Mouse (Mus musculus) R1 (cell line): ENCODE data around the gene Stk19.

Experiments
- DNase-seq: peaks from one replicate; pipeline ENCODE4 v3.0.0-alpha.2; 2018; ENCODE audit warnings: low read depth, low spot score

Stk19 gene

DNA sequence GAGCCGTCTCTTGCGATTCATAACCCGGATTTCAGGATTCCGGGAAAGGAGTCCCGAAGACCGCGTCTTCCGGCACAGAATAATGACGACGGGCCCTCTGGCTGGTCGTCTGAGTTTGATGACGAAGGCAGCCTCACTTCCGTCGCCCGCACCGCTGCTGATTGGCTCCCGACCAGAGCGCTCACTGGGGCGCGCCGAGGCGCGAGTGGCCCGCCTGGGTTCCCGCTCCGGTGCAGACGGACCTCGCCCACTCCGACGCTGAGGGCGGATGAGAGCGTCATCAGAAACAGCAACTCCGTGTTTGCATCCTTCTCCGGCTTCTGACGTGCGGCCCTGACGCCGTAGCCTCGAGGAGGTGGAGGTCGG lies at the start of gene Stk19, which contains the start of gene Dxo:
Gene Stk19 (minus strand): TSS at position 90 of the 366 bp plus-strand sequence.
Gene Dxo (plus strand): TSS at position 164 of the 366 bp plus-strand sequence.
- peak; percentile 98 for DNase-seq

DNA sequence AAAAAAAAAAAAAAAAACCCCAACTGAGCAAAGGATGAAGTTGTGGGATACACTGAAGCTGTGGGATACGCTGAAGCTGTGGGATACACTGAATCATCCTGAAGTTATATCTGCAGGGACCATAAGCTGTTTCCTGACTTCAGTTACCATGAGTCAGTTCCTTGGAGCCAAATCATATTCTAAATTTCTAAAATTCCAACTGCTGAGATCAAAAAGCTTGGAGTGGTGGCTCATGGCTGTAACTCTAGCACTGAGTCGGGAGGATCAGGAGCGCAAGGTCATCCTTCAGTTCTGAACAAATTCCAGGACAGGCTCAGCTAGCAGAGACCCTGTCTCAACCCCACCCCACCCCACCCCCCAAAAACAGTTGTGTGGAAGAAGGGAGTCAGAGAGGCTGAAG lies 48.9 kb upstream of the Stk19 start:
- DNase-seq = no peak

DNA sequence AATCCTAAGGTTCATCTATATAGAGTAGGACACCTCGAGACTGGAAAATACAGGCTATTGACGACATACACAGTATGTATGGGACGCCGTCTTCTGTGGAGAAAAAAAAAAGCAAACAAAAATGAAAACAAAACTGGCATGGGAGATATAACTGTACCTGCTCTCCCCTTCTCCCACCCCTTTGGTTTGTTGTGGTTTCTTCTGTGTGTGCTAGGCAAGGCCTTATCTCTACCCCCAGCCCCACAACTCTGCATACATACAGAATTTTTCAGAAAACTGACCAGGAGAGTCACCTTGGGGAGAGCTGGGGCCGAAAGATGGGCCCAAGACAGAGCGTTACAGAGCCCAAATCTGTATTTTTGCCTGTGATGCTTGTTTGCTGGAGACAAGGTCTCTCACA lies 48.0 kb upstream of the Stk19 start:
- DNase-seq = no peak

DNA sequence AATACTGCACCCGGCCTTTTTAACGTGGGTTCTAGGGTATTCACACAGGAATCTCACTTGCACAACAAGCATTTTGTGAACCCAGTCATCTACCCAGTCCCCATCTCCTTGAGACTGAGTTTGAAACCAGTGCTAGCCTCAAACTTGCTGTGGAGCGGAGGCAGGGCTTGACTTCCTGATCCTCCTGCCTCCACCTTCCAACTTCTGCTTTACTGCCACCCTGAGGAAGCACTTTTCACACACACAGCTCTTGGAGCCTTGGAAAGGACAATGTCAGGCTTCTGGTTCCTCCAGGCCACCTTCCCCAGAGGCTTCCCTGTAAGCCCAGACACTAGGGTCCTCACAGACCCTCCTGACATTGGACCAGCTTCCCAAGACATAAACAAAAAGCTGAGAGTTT lies 46.6 kb upstream of the Stk19 start:
- DNase-seq = no peak

DNA sequence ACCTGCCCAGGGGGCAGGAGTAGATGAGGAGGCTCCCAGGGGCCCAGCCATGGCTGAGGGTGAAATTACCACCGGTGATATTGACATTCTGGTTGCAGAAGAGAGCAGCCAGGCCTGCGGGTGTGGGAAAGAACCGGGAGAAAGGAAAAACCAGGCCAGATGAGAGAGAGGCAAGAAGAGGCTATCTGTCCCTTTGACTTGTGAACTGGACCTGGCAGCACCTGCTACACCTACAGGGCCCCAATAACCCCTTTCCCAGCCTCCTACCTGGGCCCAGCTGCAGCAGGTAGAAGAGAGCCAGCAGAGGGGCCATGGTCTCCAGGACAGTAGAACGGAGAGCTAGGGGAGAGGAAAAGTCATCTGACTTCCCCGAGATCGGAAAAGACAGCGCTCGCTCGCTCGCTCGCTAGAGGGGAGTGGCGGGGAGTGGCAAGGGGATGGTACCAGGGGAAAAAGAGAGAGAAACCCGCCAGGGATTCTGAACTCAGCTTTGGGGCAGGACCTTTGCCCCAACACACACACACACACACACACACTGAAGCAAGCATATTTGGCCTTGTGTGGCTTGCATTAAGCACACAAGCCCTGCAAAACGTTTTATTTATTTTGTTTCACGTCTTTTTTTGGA lies 45.1 kb upstream of the Stk19 start, which contains the start of gene Gm20547:
Gene Gm20547 (minus strand): TSS at position 360 of the 628 bp plus-strand sequence.
- DNase-seq = peak; percentile 31

DNA sequence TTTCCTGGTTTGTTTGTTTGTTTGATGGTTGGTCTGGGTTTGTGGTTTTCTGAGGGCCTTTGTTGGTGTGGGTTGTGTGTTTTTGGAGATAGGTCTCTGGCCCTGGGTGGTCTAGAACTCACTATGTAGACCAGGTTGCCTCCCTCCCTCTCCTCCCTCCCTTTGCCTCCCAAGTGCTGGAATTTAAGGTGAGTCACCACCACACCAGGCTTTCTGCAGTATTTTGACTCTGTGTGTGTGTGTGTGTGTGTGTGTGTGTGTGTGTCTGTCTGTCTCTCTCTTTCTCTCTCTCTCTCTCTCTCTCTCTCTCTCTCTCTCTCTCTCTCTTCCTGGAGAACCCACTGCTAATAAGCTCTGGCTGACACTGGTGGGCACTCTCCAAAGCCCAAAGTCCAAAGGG lies 44.4 kb upstream of the Stk19 start:
- no peak for DNase-seq

DNA sequence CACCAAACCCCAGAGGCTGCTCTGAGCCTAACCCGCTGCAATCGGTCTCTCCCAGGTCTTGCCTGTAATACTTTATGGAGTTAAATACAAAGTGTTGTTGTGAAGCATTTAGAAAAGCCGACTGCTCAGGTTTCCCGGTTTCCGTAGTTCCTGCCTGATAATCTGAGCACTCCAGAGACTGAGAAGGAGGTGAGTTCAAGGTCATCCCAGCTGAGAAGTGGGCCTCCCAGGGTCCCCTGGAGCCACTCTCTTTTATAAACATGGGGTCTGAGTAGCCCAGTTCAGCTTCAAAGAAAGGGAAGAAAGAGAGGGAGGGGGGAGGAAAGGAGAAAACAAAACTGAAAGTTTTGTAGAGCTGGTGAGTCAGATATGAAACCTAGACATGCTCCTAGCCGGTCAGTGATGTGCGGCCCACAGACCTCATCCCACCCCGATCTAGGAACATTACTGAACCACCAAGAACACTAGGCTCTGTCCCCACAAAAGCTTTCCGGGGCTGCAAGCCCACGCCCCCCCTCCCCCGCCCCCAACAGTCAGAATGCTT lies 42.7 kb upstream of the Stk19 start, which contains the start of gene Zbtb12:
Gene Zbtb12 (plus strand): TSS at position 148 of the 544 bp plus-strand sequence.
- peak; percentile 25 for DNase-seq

DNA sequence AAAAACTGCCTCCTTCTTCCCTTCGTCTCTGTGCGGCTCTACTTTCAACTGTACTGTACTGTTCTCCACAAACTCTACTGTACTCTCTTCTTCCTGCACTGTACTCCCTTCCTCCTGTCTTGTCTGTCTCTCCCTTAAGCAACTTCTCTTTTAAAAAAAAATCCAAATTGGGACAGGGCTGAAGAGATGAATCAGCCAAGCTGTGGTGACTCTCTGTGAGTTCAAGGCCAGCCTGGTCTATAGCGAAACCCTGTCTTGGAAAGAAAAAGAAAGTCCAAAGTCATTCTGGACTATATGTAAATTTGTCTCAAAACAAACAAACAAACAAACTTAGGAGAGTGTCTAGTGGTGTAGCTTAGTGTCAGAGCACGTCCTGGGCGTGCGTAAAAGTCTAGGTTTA lies 37.6 kb upstream of the Stk19 start:
- no peak for DNase-seq

DNA sequence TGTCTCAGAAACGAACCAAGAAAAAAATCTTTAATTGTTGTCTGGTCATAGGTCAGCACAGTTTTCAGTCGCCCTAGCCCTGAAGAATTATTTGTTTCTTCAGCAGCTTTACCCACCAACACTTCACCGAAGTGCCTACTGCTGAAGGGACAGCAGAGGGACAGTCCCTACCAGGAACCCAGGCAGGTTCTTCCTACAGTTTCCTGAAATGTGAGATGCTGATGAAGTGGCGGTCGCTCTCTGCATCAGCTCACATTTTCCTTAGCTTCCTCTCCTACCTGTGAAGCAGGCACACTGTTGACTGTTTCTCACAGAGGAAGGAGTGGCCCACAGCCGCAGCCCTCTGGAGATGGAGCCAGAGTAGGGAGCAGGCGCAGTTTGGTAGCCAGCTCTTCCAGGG lies 29.2 kb upstream of the Stk19 start:
- DNase-seq = no peak

DNA sequence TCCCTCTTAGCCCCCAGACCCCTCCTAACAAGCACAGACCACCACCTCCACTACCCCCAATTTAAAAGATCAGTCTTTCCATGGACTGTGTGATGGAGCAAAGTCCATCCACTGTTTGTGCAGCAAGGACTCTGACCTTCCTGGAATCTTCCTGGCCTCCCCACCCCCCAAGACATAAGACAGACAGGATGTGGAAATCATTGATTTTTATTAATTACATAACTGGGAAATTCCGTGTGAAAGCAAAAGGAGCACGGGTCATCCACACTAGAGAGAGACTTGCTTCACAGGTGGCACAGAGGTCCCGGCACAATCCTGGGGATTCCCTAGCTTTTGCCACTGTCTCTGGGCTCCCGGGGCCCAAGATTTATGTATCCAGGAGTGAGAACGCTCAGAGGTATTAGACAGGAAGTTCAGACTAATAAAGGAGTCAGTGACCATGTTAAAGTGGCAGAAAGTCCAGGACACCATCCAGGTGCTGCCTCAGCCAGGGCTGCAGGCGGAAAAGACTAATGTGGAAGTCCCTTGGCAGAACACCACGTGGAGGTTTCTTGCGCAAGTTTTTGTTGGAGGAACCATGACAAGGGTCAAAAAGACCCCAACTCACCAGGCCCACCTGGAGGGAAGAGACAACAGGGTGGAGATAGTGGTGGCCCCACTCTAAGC lies 25.8 kb upstream of the Stk19 start, which contains the start of gene Cfb:
Gene Cfb (minus strand): TSS at position 103 of the 666 bp plus-strand sequence.
- DNase-seq = no peak

DNA sequence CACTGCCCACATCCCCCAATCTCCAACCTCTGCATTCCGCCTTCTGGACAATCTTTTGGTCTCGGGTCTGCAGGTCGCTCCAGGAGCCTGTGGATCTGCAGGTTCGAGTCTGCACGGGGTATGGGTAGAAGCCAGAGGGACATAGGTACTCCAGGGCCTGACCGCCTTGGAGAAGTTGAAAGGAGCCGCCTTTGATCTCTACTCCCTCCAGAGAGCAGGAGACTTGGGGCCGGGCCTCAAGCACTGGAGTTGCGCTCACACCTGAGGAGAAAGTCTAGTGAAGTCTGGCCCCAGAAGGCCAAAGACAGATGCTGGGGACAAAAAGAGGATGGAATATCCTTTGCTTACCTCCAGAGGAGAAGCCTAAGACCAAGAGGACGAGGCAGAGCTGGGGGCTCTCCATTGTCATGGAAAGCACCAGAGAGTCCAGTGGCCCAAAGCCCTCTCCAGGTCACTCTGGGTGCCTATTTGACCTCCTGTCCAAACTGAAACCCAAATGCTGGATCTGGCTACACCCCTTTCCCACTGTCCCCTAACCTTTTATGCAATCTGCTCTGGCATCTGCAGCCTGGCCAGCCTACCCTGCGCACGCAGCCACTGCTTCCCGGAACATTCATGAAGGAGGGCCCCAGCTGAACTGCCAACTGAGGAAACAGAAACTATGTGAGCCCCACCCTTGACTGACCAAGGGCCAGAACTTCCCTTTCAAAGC lies 25.1 kb upstream of the Stk19 start:
- DNase-seq = no peak

DNA sequence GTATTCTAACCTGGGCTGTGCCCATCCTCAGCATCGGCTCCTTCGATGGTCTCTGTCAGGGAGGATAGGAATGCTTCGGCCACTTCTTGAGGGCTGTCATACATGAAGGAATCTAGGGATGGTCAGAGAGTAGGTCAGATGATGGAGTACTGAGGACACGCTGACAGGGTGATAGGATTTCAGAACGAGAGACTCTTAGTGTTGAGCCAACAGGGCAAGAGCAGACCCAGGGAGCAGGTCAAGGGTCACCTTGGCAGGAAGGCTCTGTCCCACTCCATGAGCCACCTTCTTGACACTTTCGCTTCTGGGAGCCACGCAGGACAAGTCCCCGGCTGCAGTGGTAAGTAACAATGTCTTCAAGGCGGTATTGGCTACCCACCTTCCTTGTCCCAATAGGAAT lies 23.8 kb upstream of the Stk19 start:
- no peak for DNase-seq

DNA sequence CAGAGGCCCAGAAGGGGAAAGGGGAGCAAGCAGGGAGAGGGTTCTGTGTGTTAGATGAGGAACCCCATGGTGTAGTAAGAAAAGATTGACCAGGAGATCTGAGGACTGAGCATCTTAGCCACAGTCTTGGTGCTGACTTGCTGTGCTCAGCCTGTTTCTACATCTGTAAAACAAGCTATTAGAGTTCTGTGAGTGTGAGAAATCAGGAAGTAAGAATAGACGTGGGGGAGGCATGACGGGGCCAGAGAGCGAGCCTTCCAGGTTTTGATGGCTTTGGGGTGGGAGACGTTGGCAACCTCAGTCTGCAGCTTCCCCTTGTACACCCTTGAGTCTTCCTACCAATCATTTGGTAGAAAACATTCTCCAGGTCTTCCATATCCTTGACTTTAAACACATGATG lies 21.9 kb upstream of the Stk19 start:
- DNase-seq = no peak

DNA sequence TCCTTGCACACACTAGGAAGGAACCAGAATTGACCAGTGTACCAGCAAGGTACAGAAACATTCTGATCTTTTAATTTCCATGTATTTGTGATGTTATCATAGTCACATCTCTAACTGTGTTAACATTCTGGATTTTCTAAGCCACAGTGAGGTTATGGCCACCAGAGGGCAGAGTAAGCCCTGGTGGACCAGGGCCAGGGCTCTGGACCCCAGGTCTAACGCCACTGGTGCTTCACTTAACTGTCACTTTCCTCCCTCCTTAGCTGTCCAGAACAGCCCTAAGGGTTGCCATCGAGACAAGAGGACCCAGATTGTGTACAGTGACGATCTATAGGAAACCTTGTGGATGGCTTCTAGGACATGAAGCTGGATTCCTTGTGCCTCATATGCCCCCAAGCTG lies 19.1 kb upstream of the Stk19 start:
- peak; percentile 25 for DNase-seq

DNA sequence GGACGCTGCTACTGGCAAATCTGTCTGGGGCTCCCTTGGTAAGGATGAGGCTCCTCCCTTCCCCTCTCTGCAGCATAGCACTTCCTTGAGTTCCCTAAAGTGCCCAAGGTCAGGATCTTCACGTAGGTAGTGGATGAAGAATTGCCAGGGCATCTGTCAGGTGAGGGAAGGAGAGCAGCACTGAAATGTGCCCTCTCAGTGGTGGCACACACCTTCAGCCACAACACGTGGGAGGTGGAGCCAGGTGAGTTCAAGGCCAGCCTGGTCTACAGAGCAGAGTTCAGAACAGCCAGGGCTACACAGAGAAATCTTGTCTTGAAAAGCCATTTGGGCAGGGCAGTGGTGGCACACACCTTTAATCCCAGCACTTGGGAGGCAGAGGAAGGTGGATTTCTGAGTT lies 18.0 kb upstream of the Stk19 start:
- no peak for DNase-seq

DNA sequence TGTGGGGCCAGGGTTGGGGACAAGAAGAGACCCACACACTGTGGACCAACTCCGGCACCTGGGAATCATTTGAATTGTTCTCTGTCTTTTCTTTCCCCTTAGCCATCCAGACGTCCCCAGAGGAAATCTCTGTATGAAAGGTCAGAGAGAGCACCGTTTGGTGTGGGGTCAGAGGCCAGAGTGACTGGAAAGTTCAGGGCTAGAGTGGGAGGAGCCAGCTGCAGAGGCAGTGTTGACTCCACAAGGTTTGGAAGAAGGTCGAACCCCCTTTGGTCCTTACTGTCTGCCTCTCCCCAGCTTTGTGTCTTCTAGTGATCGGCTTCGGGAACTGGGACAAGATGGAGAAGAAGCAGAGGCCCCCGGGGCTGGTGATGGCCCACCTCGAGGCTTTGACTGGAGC lies 16.8 kb upstream of the Stk19 start:
- no peak for DNase-seq

DNA sequence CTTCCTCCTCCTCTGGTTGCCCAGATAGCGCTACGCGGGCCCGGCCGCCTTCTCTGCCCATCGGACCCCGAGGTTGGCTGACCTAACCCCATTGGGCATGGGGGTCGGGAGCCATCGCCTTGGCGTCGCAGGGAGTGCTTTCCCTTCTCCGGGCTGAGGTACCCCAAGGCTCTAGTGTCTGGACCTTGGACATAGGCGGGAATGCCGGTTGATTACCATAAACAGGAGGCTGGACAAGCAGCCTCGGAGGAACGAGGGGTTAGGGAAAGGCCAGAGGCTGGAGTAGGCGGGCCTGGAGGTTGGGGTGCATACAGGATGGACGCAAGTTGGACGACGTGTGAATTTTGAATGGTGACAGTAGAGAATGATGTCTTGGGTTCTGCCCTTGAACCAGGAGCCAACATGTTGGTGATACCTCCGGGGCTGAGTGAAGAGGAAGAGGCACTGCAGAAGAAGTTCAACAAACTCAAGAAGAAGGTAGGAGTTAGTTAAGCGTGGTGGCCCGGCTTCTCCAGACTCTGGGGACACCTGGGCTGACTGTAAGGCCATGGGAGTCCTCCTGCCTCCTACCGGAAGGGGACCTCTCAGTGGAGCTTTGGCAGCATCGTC lies 13.9 kb upstream of the Stk19 start:
- no peak for DNase-seq

DNA sequence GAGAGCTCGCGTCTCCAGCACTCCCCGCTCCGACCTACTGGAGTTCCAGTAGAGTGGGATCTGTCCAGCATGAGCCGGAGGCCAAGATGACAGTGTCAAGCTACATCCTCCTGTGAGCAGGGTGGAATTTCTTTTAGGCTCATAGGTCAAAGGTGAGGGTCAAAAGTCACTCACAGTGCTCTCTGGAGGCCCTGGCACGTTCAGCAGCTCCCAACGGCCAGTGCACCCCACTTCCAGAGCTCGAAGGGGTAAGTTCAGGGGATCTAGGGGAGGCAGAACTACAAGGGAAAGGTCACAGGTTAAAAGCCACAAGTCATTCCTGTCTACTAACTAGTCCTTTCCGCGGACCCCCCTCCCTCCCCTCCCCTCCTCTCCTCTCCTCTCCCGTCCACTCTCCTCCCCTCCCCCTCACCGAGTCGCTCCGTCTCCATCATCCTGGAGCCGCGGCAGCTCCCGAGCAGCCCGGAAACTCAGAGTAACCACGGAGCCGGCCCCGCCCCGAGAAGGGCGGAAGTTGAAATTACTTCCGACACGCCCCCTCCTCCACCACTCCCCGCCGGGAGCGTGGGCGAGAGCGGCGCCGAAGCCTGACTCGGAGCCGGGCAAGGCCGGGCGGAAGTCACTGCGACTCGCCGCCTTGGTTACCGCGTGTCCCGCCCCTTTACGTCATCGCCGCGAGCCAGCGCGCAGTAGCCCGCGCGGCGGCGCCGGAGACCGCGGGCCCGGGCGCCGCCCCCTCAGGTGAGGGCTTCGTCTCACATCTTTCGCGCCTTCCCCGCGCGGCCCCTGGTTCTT lies 13.2 kb upstream of the Stk19 start, which contains the start of the genes Skiv2l and Nelfe:
Gene Skiv2l (minus strand): TSS at position 489 of the 795 bp plus-strand sequence.
Gene Nelfe (plus strand): TSS at position 670 of the 795 bp plus-strand sequence.
- DNase-seq = peak; percentile 96

DNA sequence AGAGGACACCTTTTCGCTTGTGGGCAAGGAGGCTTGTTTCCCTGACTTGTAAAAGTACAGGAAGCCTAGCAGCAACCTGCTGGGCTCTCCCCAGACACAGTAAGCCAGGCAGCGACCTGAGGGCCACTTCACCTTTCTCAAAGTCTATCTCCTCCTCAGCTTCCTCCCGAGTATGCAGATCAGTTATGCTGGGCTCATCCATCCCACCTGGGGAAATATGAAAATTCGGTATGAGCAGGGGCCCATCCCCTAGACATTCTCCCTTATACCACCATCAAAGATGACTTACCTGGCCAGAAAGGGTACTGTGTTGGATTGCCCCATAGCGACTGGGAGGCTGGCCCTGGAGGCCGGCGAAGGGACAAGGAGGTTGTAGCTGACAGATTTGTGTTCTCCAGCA lies 10.9 kb upstream of the Stk19 start:
- no peak for DNase-seq

DNA sequence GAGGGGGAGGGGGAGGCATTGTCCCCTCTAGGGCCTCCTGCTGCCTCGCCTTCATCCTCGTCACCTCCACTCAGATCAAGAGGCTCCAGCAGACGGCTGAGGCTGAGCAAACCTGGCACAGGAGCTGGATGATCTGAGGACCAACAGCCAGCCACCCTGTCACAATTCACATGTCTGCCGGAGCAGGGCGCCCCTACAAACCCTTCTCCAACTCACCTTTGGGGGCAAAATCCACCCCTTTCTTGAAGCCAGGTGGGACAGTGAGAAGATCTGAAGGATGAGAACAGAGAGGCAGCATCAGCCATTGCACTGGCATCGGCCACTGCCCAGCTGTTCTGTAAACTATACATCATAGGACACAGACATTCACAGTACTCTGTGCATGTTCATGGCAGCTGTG lies 10.4 kb upstream of the Stk19 start:
- DNase-seq = no peak

DNA sequence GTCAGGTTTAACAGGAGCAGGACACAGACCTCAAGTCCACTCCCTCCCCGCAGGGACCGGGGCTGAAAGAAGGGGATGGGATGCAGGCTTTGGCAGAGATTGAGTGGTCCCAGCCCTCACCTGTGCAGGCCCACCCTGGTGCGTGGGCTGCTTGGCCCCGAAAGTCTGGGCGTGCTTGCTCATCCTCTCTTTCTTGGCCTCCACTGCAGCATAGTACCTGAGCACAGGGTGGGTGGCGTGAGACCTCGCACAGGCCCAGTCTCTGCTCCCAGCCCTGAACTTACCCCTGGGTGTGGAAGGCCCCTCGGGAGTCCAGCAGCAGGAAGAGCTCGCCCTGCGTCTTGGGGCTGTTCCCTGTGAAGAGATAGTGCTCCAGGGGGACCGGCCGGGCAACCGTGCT lies 8.1 kb upstream of the Stk19 start:
- DNase-seq = no peak
